Mouse (Mus musculus): Measurements from ENCODE around the gene Tnfaip3.

DNA sequence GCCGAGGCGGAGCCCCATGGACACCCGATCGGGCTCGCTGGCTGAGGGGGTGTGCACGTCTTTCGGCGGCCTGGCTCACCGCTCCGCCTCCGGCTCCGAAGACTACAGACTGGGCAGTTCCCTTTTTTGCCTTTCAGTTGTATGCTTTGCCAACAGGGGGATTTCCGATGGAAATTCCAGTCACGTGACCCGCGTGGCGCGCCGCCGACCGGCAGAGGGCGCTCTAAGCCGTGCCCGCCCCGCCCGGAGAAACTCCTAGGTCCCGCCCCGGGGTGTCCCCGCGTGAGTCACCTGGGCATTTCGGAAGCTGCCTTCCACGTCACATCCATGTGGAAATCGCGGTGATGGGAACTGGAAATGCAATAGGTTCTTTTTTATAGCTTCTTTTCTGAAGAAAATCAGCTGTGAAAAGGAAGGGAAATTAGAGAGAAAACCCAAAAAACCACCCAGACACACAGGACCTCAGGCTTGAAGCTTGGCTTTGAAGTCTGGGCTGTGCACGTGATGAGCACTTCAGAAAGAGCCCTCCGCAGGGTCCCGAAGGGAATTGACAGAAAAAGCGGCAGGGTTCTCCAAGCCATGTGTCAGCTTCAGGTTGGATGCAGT is at the start of gene Tnfaip3:
- peak; percentile 68 for TF ChIP-seq CTCF (IDR thresholded peaks at IDR 0.05; ENCODE audit: extremely low read depth, insufficient read depth, low read length)
- TF ChIP-seq POLR2A (IDR thresholded peaks at IDR 0.05; ENCODE audit: extremely low read depth, insufficient read depth, low read length): peak; percentile 55; the same call in 1 of the 2 replicates
